21 mouse cellular contexts compared by ENCODE assay signal in genomic region chr2:75653150-75653549, GRCm38 (mm10).
"Had no signal": no experiment of that assay in that cellular context is flagged by ENCODE, and none has a peak within 500 bp of the region (broad histone marks: within the 10 kb centered on the region; RNA-seq: fewer than 3 reads in every experiment).

No protein-coding gene starts in this region.

- H3K27ac ChIP-seq: heart, embryonic 10.5 days; hindbrain, embryonic 13.5 days; hindbrain, embryonic 15.5 days; hindbrain, postnatal 0 days; limb, embryonic 10.5 days; limb, embryonic 12.5 days; liver, embryonic 14.5 days had no signal

- DNase-seq: gastrocnemius, adult 2 months; gastrocnemius, postnatal 14 days; gastrocnemius, postnatal 36 days; heart, adult 18-20 months; heart, postnatal 10 days; kidney, adult 18-20 months; kidney, adult 8-10 months; kidney, postnatal 10 days; kidney, postnatal 25 days; layer of hippocampus, adult 9-11 months; layer of hippocampus, postnatal 36 days; liver had no signal

- H3K9ac ChIP-seq: heart, embryonic 12.5 days; hindbrain, embryonic 13.5 days; hindbrain, embryonic 15.5 days; limb, embryonic 12.5 days; liver, embryonic 14.5 days had no signal

- ATAC-seq: hindbrain, postnatal 0 days had no signal

- H3K4me3 ChIP-seq: gastrocnemius, adult 2 months; heart, embryonic 10.5 days; heart, embryonic 12.5 days; hindbrain, embryonic 13.5 days; hindbrain, embryonic 15.5 days; limb, embryonic 10.5 days; limb, embryonic 12.5 days had no signal

- H3K27me3 ChIP-seq: heart, embryonic 12.5 days; hindbrain, embryonic 13.5 days; hindbrain, embryonic 15.5 days; limb, embryonic 12.5 days had no signal

- H3K9me3 ChIP-seq: heart, embryonic 10.5 days; heart, embryonic 12.5 days; hindbrain, embryonic 13.5 days; hindbrain, embryonic 15.5 days; limb, embryonic 10.5 days; limb, embryonic 12.5 days had no signal

- H3K4me2 ChIP-seq: heart, embryonic 12.5 days; hindbrain, embryonic 13.5 days; hindbrain, embryonic 15.5 days; limb, embryonic 12.5 days; liver, embryonic 11.5 days had no signal

- H3K36me3 ChIP-seq: heart, embryonic 10.5 days; heart, embryonic 12.5 days; hindbrain, embryonic 13.5 days; hindbrain, embryonic 15.5 days; limb, embryonic 10.5 days; limb, embryonic 12.5 days had no signal
